Mouse (Mus musculus): Measurements from ENCODE around the gene Zcrb1. TPM values are rescaled to one million over a fixed set of nuclear protein-coding genes. Genes with fewer than 3 reads are reported as not detected.
A peak's percentile ranks its signal among the peaks of the same experiment; 100 is the strongest.
"Not testable (repeated sequence)": the region's sequence is repeated elsewhere in the genome, so short reads cannot be mapped to it uniquely, and the experiment has no call there.

The Zcrb1 gene
- polyA plus RNA-seq, 1 experiment from 2014 or later = 131 TPM

GRCm38 (mm10) chr15:93379177-93379576 lies 19.0 kb downstream of the Zcrb1 start:
- no peak overlapping the region for H3K27ac ChIP-seq
- DNase-seq (ENCODE audit: low spot score) = no peak

GRCm38 (mm10) chr15:93375696-93376095 lies 22.4 kb downstream of the Zcrb1 start:
- no peak overlapping the region for H3K9ac ChIP-seq (ENCODE audit: low read depth, low read length)
- no peak overlapping the region for H3K4me2 ChIP-seq (ENCODE audit: low read length)
- ATAC-seq (replicated peaks; ENCODE audit: low FRiP score, low read depth) = no peak
- no peak overlapping the region for H3K4me3 ChIP-seq (replicated peaks; ENCODE audit: low read depth, low read length)
- no peaks in the 10 kb centered on the region for H3K9me3 ChIP-seq (replicated peaks; ENCODE audit: low read length)
- no peak for DNase-seq (ENCODE audit: low spot score)
- H3K4me1 ChIP-seq (replicated peaks; ENCODE audit: insufficient read depth, low read length) = no peaks in the 10 kb centered on the region
- no peaks in the 10 kb centered on the region for H3K36me3 ChIP-seq (ENCODE audit: insufficient read depth, low read length)
- H3K27me3 ChIP-seq (ENCODE audit: insufficient read depth, low read length) = no peaks in the 10 kb centered on the region
- no peak overlapping the region for H3K27ac ChIP-seq
- no peak for TF ChIP-seq CTCF (IDR thresholded peaks at IDR 0.05; ENCODE audit: low read depth)
- 86% methylated on average over 5 of the region's 5 CpGs for WGBS

More at GRCm38 (mm10) chr15:93379177-93379576, 19.0 kb downstream of the Zcrb1 start:
- Histone ChIP-seq H3K27me3 (ENCODE audit: insufficient read depth, low read length) (no peaks in the 10 kb centered on the region), H3K9ac (ENCODE audit: low read depth, low read length) (no peak overlapping the region), H3K4me1 (replicated peaks; ENCODE audit: insufficient read depth, low read length) (no peaks in the 10 kb centered on the region), H3K9me3 (replicated peaks; ENCODE audit: low read length) (no peaks in the 10 kb centered on the region), H3K4me3 (replicated peaks; ENCODE audit: low read depth, low read length) (no peak overlapping the region), H3K4me2 (ENCODE audit: low read length) (no peak overlapping the region), H3K36me3 (ENCODE audit: insufficient read depth, low read length) (no peaks in the 10 kb centered on the region)
- 79% methylated on average over 3 of the region's 3 CpGs for WGBS
- TF ChIP-seq CTCF (IDR thresholded peaks at IDR 0.05; ENCODE audit: low read depth) = peak; percentile 50
- no peak for ATAC-seq (replicated peaks; ENCODE audit: low FRiP score, low read depth)

- not testable (repeated sequence) for H3K4me2 ChIP-seq (ENCODE audit: low read length); DNase-seq (ENCODE audit: low spot score); H3K27me3 ChIP-seq (ENCODE audit: insufficient read depth, low read length); H3K9me3 ChIP-seq (replicated peaks; ENCODE audit: low read length); H3K27ac ChIP-seq; H3K4me3 ChIP-seq (replicated peaks; ENCODE audit: low read depth, low read length); H3K4me1 ChIP-seq (replicated peaks; ENCODE audit: insufficient read depth, low read length); H3K36me3 ChIP-seq (ENCODE audit: insufficient read depth, low read length); ATAC-seq (replicated peaks; ENCODE audit: low FRiP score, low read depth); H3K9ac ChIP-seq (ENCODE audit: low read depth, low read length)
Observed at GRCm38 (mm10) chr15:93372525-93373119, 25.5 kb downstream of the Zcrb1 start.

DNA sequence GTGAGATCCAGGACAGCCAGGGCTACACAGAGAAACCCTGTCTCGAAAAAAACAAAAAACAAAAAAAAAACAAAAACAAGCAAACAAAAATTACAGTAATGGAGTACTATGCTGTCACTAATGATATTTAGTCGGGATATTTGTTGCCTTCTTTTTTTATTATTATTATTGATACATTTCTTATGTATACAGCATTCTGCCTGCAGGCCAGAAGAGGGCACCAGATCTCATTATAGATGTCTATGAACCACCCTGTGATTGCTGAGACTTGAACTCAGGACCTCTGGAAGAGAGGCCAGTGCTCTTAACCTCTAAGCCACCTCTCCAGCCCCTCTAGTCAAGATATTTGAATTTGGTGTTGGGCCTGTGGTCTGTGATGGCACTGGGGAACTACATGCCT lies 26.3 kb downstream of the Zcrb1 start:
- ATAC-seq (replicated peaks; ENCODE audit: low FRiP score, low read depth) (no peak), DNase-seq (ENCODE audit: low spot score) (no peak)
- Histone ChIP-seq H3K9me3 (replicated peaks; ENCODE audit: low read length) (no peaks in the 10 kb centered on the region), H3K4me2 (ENCODE audit: low read length) (no peak overlapping the region), H3K4me3 (replicated peaks; ENCODE audit: low read depth, low read length) (no peak overlapping the region), H3K4me1 (replicated peaks; ENCODE audit: insufficient read depth, low read length) (0 out of 2 replicates have a peak, but pooled peaks cover 3% of the 10 kb centered on the region), H3K27ac (no peak overlapping the region), H3K27me3 (ENCODE audit: insufficient read depth, low read length) (no peaks in the 10 kb centered on the region), H3K9ac (ENCODE audit: low read depth, low read length) (no peak overlapping the region), H3K36me3 (ENCODE audit: insufficient read depth, low read length) (no peaks in the 10 kb centered on the region)
- WGBS = 82% methylated on average over 2 of the region's 2 CpGs
- peak; percentile 44 for TF ChIP-seq CTCF (IDR thresholded peaks at IDR 0.05; ENCODE audit: low read depth)

DNA sequence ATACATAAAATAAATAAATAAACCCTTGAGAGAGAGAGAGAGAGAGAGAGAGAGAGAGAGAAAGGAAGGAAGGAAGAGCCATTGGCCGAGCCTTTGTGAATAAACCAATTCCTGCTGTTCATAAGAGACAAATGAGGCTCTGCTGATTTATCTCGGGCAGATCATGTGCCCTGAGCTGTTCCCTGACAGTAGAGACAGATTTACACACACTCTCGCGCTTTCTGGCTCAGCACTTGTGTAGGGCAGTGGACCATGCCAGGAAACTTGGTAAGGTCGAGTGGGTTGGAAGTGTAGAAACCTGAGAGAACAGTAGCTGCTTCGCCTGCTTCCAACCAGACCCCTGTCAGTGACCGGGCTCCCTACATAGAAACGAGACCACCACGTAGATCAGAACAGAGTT lies 29.6 kb downstream of the Zcrb1 start:
- Histone ChIP-seq H3K4me2 (ENCODE audit: low read length) (peak overlapping the region; percentile 23), H3K27ac (no peak overlapping the region), H3K36me3 (ENCODE audit: insufficient read depth, low read length) (no peaks in the 10 kb centered on the region), H3K9me3 (replicated peaks; ENCODE audit: low read length) (no peaks in the 10 kb centered on the region), H3K9ac (ENCODE audit: low read depth, low read length) (no peak overlapping the region), H3K4me3 (replicated peaks; ENCODE audit: low read depth, low read length) (no peak overlapping the region), H3K27me3 (ENCODE audit: insufficient read depth, low read length) (no peaks in the 10 kb centered on the region), H3K4me1 (replicated peaks; ENCODE audit: insufficient read depth, low read length) (0 out of 2 replicates have a peak, but pooled peaks cover 3% of the 10 kb centered on the region)
- peak; percentile 79 for ATAC-seq (replicated peaks; ENCODE audit: low FRiP score, low read depth)
- no peak for TF ChIP-seq CTCF (IDR thresholded peaks at IDR 0.05; ENCODE audit: low read depth)
- WGBS = 11% methylated on average over 9 of the region's 9 CpGs
- DNase-seq (ENCODE audit: low spot score) = peak; percentile 82

GRCm38 (mm10) chr15:93365561-93365960 lies 32.6 kb downstream of the Zcrb1 start:
- WGBS = 51% methylated on average over 6 of the region's 6 CpGs
- Histone ChIP-seq H3K4me3 (replicated peaks; ENCODE audit: low read depth, low read length) (no peak overlapping the region), H3K9ac (ENCODE audit: low read depth, low read length) (no peak overlapping the region), H3K27me3 (ENCODE audit: insufficient read depth, low read length) (no peaks in the 10 kb centered on the region), H3K4me1 (replicated peaks; ENCODE audit: insufficient read depth, low read length) (0 out of 2 replicates have a peak, but pooled peaks cover 3% of the 10 kb centered on the region), H3K27ac (no peak overlapping the region), H3K36me3 (ENCODE audit: insufficient read depth, low read length) (no peaks in the 10 kb centered on the region), H3K9me3 (replicated peaks; ENCODE audit: low read length) (no peaks in the 10 kb centered on the region), H3K4me2 (ENCODE audit: low read length) (no peak overlapping the region)
- DNase-seq (ENCODE audit: low spot score) (peak; percentile 75), ATAC-seq (replicated peaks; ENCODE audit: low FRiP score, low read depth) (peak; percentile 69)
- TF ChIP-seq CTCF (IDR thresholded peaks at IDR 0.05; ENCODE audit: low read depth) = no peak

Measured in kidney, postnatal 0 days (tissue).